Mouse (Mus musculus) CD4-positive helper T cell, adult 2 months (primary cell): Measurements from ENCODE around the gene Dld.

Experiments
- DNase-seq: peaks from one replicate; pipeline ENCODE4 v3.0.0-alpha.2; 2012; ENCODE audit warnings: low read depth, missing footprints, low spot score

The Dld gene

GRCm38 (mm10) chr12:31321532-31321931, 29.7 kb downstream of the Dld start:
- no peak for DNase-seq

GRCm38 (mm10) chr12:31320817-31321216, 30.4 kb downstream of the Dld start:
- no peak for DNase-seq

GRCm38 (mm10) chr12:31318409-31318963, 32.8 kb downstream of the Dld start:
- DNase-seq = no peak

GRCm38 (mm10) chr12:31317670-31318408, 33.4 kb downstream of the Dld start:
- DNase-seq = no peak

- DNase-seq = no peak
Measured at GRCm38 (mm10) chr12:31315961-31316360, 35.3 kb downstream of the Dld start.

GRCm38 (mm10) chr12:31314310-31314709, 36.9 kb downstream of the Dld start:
- DNase-seq = no peak

- no peak for DNase-seq
Measured at GRCm38 (mm10) chr12:31313136-31313535, 38.1 kb downstream of the Dld start.

GRCm38 (mm10) chr12:31312281-31312680, 39.0 kb downstream of the Dld start:
- DNase-seq = no peak

- DNase-seq = no peak
Measured at GRCm38 (mm10) chr12:31311671-31312265, 39.5 kb downstream of the Dld start.

GRCm38 (mm10) chr12:31310687-31311086, 40.6 kb downstream of the Dld start:
- DNase-seq = no peak

GRCm38 (mm10) chr12:31307756-31308155, 43.5 kb downstream of the Dld start:
- no peak for DNase-seq

GRCm38 (mm10) chr12:31307011-31307410, 44.2 kb downstream of the Dld start:
- no peak for DNase-seq

- no peak for DNase-seq
Measured at GRCm38 (mm10) chr12:31306075-31306675, 45.1 kb downstream of the Dld start.

GRCm38 (mm10) chr12:31302766-31303511, 48.3 kb downstream of the Dld start:
- no peak for DNase-seq

- no peak for DNase-seq
Measured at GRCm38 (mm10) chr12:31302266-31302665, 49.0 kb downstream of the Dld start.

GRCm38 (mm10) chr12:31300276-31300675, 51.0 kb downstream of the Dld start:
- no peak for DNase-seq

- no peak for DNase-seq
Measured at GRCm38 (mm10) chr12:31299676-31300197, 51.5 kb downstream of the Dld start.

GRCm38 (mm10) chr12:31299126-31299525, 52.1 kb downstream of the Dld start:
- no peak for DNase-seq

GRCm38 (mm10) chr12:31298530-31298929, 52.7 kb downstream of the Dld start:
- no peak for DNase-seq

- DNase-seq = no peak
Measured at GRCm38 (mm10) chr12:31298122-31298521, 53.1 kb downstream of the Dld start.

- no peak for DNase-seq
Measured at GRCm38 (mm10) chr12:31296097-31296496, 55.2 kb downstream of the Dld start.

GRCm38 (mm10) chr12:31295505-31295904, 55.7 kb downstream of the Dld start:
- no peak for DNase-seq
